Mouse (Mus musculus): Measurements from ENCODE around the gene Ppfibp1. TPM values are rescaled to one million over a fixed set of nuclear protein-coding genes. Genes with fewer than 3 reads are reported as not detected.

Gene Ppfibp1
- polyA plus RNA-seq, 1 experiment from 2014 or later: 50.5 TPM

- no peak overlapping the region for H3K9ac ChIP-seq (replicated peaks; ENCODE audit: low read depth)
- ATAC-seq (no peak), DNase-seq (ENCODE audit: low spot score) (no peak)
- H3K4me2 ChIP-seq (replicated peaks; ENCODE audit: low read depth, low read length): no peak overlapping the region
- no peak for TF ChIP-seq CTCF (IDR thresholded peaks at IDR 0.05)
- no peak for TF ChIP-seq EP300 (IDR thresholded peaks at IDR 0.05)
- no peaks in the 10 kb centered on the region for H3K27me3 ChIP-seq (replicated peaks; ENCODE audit: insufficient read depth, low read length)
- no peaks in the 10 kb centered on the region for H3K36me3 ChIP-seq (ENCODE audit: insufficient read depth, low read length)
- H3K4me3 ChIP-seq (ENCODE audit: low read depth, low read length): no peak overlapping the region
- H3K4me1 ChIP-seq (ENCODE audit: insufficient read depth, low read depth, low read length): peaks cover 2% of the 10 kb centered on the region; the same call in 1 of the 2 replicates
- no peaks in the 10 kb centered on the region for H3K9me3 ChIP-seq (ENCODE audit: low read length)
- no peak overlapping the region for H3K27ac ChIP-seq (ENCODE audit: low read length)
- 91% methylated on average over 1 of the region's 1 CpGs for WGBS
Measured at GRCm38 (mm10) chr6:146956961-146957360, 68.7 kb downstream of the Ppfibp1 start.

- no peak overlapping the region for H3K4me2 ChIP-seq (replicated peaks; ENCODE audit: low read depth, low read length)
- TF ChIP-seq EP300 (IDR thresholded peaks at IDR 0.05): no peak
- TF ChIP-seq CTCF (IDR thresholded peaks at IDR 0.05): no peak
- DNase-seq (ENCODE audit: low spot score): no peak
Measured at GRCm38 (mm10) chr6:146958694-146959093, 70.4 kb downstream of the Ppfibp1 start.

GRCm38 (mm10) chr6:146959908-146960680, 71.8 kb downstream of the Ppfibp1 start:
- H3K36me3 ChIP-seq (ENCODE audit: insufficient read depth, low read length): no peaks in the 10 kb centered on the region
- peaks cover 2% of the 10 kb centered on the region; the same call in 1 of the 2 replicates for H3K4me1 ChIP-seq (ENCODE audit: insufficient read depth, low read depth, low read length)
- H3K4me3 ChIP-seq (ENCODE audit: low read depth, low read length): no peak overlapping the region
- DNase-seq (ENCODE audit: low spot score) (peak; percentile 57), ATAC-seq (peak; percentile 81)
- H3K27ac ChIP-seq (ENCODE audit: low read length): no peak overlapping the region
- H3K4me2 ChIP-seq (replicated peaks; ENCODE audit: low read depth, low read length): no peak overlapping the region
- H3K27me3 ChIP-seq (replicated peaks; ENCODE audit: insufficient read depth, low read length): no peaks in the 10 kb centered on the region
- no peak overlapping the region for H3K9ac ChIP-seq (replicated peaks; ENCODE audit: low read depth)
- WGBS: 65% methylated on average over 9 of the region's 9 CpGs
- H3K9me3 ChIP-seq (ENCODE audit: low read length): no peaks in the 10 kb centered on the region
- TF ChIP-seq EP300 (IDR thresholded peaks at IDR 0.05) (peak; percentile 59), CTCF (IDR thresholded peaks at IDR 0.05) (no peak)

More at GRCm38 (mm10) chr6:146958694-146959093, 70.4 kb downstream of the Ppfibp1 start:
- Histone ChIP-seq H3K4me1 (ENCODE audit: insufficient read depth, low read depth, low read length) (peaks cover 2% of the 10 kb centered on the region; the same call in 1 of the 2 replicates), H3K36me3 (ENCODE audit: insufficient read depth, low read length) (no peaks in the 10 kb centered on the region), H3K9me3 (ENCODE audit: low read length) (no peaks in the 10 kb centered on the region), H3K27me3 (replicated peaks; ENCODE audit: insufficient read depth, low read length) (no peaks in the 10 kb centered on the region), H3K9ac (replicated peaks; ENCODE audit: low read depth) (no peak overlapping the region), H3K27ac (ENCODE audit: low read length) (no peak overlapping the region), H3K4me3 (ENCODE audit: low read depth, low read length) (no peak overlapping the region)
- WGBS: 88% methylated on average over 1 of the region's 1 CpGs
- ATAC-seq: no peak

- TF ChIP-seq EP300 (IDR thresholded peaks at IDR 0.05): no peak
- H3K4me3 ChIP-seq (ENCODE audit: low read depth, low read length): no peak overlapping the region
- H3K27me3 ChIP-seq (replicated peaks; ENCODE audit: insufficient read depth, low read length): no peaks in the 10 kb centered on the region
- peaks cover 2% of the 10 kb centered on the region; the same call in 1 of the 2 replicates for H3K4me1 ChIP-seq (ENCODE audit: insufficient read depth, low read depth, low read length)
- peak; percentile 32; the same call in 1 of the 2 replicates for ATAC-seq
- H3K9ac ChIP-seq (replicated peaks; ENCODE audit: low read depth): no peak overlapping the region
- no peak overlapping the region for H3K27ac ChIP-seq (ENCODE audit: low read length)
- no peaks in the 10 kb centered on the region for H3K9me3 ChIP-seq (ENCODE audit: low read length)
- no peak for DNase-seq (ENCODE audit: low spot score)
- no peak overlapping the region for H3K4me2 ChIP-seq (replicated peaks; ENCODE audit: low read depth, low read length)
- 52% methylated on average over 5 of the region's 5 CpGs for WGBS
- no peaks in the 10 kb centered on the region for H3K36me3 ChIP-seq (ENCODE audit: insufficient read depth, low read length)
Measured at GRCm38 (mm10) chr6:146960956-146961355, 72.7 kb downstream of the Ppfibp1 start.

GRCm38 (mm10) chr6:146961832-146962481, 73.7 kb downstream of the Ppfibp1 start:
- ATAC-seq (no peak), DNase-seq (ENCODE audit: low spot score) (no peak)
- WGBS: 41% methylated on average over 6 of the region's 6 CpGs
- H3K27ac ChIP-seq (ENCODE audit: low read length): no peak overlapping the region
- H3K4me1 ChIP-seq (ENCODE audit: insufficient read depth, low read depth, low read length): peaks cover 2% of the 10 kb centered on the region; the same call in 1 of the 2 replicates
- H3K4me2 ChIP-seq (replicated peaks; ENCODE audit: low read depth, low read length): no peak overlapping the region
- H3K36me3 ChIP-seq (ENCODE audit: insufficient read depth, low read length): no peaks in the 10 kb centered on the region
- H3K4me3 ChIP-seq (ENCODE audit: low read depth, low read length): no peak overlapping the region
- no peak overlapping the region for H3K9ac ChIP-seq (replicated peaks; ENCODE audit: low read depth)
- TF ChIP-seq EP300 (IDR thresholded peaks at IDR 0.05) (no peak), CTCF (IDR thresholded peaks at IDR 0.05) (peak; percentile 66)
- no peaks in the 10 kb centered on the region for H3K9me3 ChIP-seq (ENCODE audit: low read length)
- no peaks in the 10 kb centered on the region for H3K27me3 ChIP-seq (replicated peaks; ENCODE audit: insufficient read depth, low read length)

- 81% methylated on average over 6 of the region's 6 CpGs for WGBS
- H3K9ac ChIP-seq (replicated peaks; ENCODE audit: low read depth): no peak overlapping the region
Measured at GRCm38 (mm10) chr6:146963396-146964150, 75.3 kb downstream of the Ppfibp1 start.

More at GRCm38 (mm10) chr6:146963396-146964150, 75.3 kb downstream of the Ppfibp1 start:
- Histone ChIP-seq H3K9me3 (ENCODE audit: low read length) (no peaks in the 10 kb centered on the region), H3K27ac (ENCODE audit: low read length) (no peak overlapping the region), H3K27me3 (replicated peaks; ENCODE audit: insufficient read depth, low read length) (no peaks in the 10 kb centered on the region), H3K4me2 (replicated peaks; ENCODE audit: low read depth, low read length) (no peak overlapping the region), H3K36me3 (ENCODE audit: insufficient read depth, low read length) (no peaks in the 10 kb centered on the region), H3K4me3 (ENCODE audit: low read depth, low read length) (no peak overlapping the region), H3K4me1 (ENCODE audit: insufficient read depth, low read depth, low read length) (peaks cover 2% of the 10 kb centered on the region; the same call in 1 of the 2 replicates)
- no peak for DNase-seq (ENCODE audit: low spot score)
- no peak for ATAC-seq
- TF ChIP-seq EP300 (IDR thresholded peaks at IDR 0.05): no peak
- TF ChIP-seq CTCF (IDR thresholded peaks at IDR 0.05): no peak
